Comparison of ENCODE assay signal across 8 mouse cellular contexts in genomic region chr14:76598518-76599216, GRCm38 (mm10). TPM values are rescaled to one million over a fixed set of nuclear protein-coding genes. Genes with fewer than 3 reads are reported as not detected.
DNase-seq lines count a peak whose midpoint lies in the region; ATAC-seq and TF ChIP-seq lines count a peak whose summit lies in the region.

No protein-coding gene starts in this region.

- H3K9ac ChIP-seq in hindbrain, postnatal 0 days (replicated peaks; ENCODE audit: low read length): peak overlapping the region; percentile 25; the same call in 1 of the 2 replicates

- peak; percentile 10; the same call in 1 of the 2 replicates for TF ChIP-seq POLR2A in cerebellum, adult 2 months (IDR thresholded peaks at IDR 0.05; ENCODE audit: borderline replicate concordance, insufficient read depth, low read length)

- DNase-seq in adrenal gland, adult 2 months: peak; percentile 62
- DNase-seq in adrenal gland, adult 18-20 months (ENCODE audit: low spot score in 2 of 2): no peak
- peak; percentile 71 to 82 for DNase-seq in cerebellum, adult 2 months
- peak; percentile 70 for DNase-seq in forelimb bud, embryonic 11.5 days (ENCODE audit: low read depth, low spot score)
- peak; percentile 79 for DNase-seq in hindbrain, postnatal 0 days (ENCODE audit: low spot score)
- DNase-seq in limb, embryonic 10.5 days (ENCODE audit: low spot score): peak; percentile 76
- peak; percentile 69 for DNase-seq in telencephalon, adult 2 months (ENCODE audit: low read depth, low spot score)

- H3K4me1 ChIP-seq in cerebellum, adult 2 months (ENCODE audit: control insufficient read depth, insufficient read depth, low read length): peaks cover 11% of the 10 kb centered on the region
- peaks cover 10% of the 10 kb centered on the region; the same call in 1 of the 2 replicates for H3K4me1 ChIP-seq in hindbrain, postnatal 0 days (ENCODE audit: insufficient read depth, low read length)
- H3K4me1 ChIP-seq in limb, embryonic 10.5 days: peaks cover 29% of the 10 kb centered on the region

- no peak for TF ChIP-seq CTCF in cerebellum, adult 2 months (IDR thresholded peaks at IDR 0.05; ENCODE audit: borderline replicate concordance, insufficient read depth, low read depth, low read length)
- no peak for TF ChIP-seq CTCF in hindbrain, postnatal 0 days (IDR thresholded peaks at IDR 0.05; ENCODE audit: low read depth)

- H3K9me3 ChIP-seq in hindbrain, postnatal 0 days (ENCODE audit: low read length): no peaks in the 10 kb centered on the region
- H3K9me3 ChIP-seq in limb, embryonic 10.5 days (replicated peaks): no peaks in the 10 kb centered on the region

- peak overlapping the region; percentile 66 for H3K4me3 ChIP-seq in cerebellum, adult 2 months (replicated peaks; ENCODE audit: insufficient read depth, low read depth, low read length)
- H3K4me3 ChIP-seq in hindbrain, postnatal 0 days (ENCODE audit: low read length): peak overlapping the region; percentile 25
- H3K4me3 ChIP-seq in limb, embryonic 10.5 days: peak overlapping the region; percentile 48

- 2% methylated on average over 12 of the region's 12 CpGs for WGBS in cerebellum, adult 2 months
- WGBS in hindbrain, postnatal 0 days: 0% methylated on average over 12 of the region's 12 CpGs
- WGBS in limb, embryonic 10.5 days: 2% methylated on average over 12 of the region's 12 CpGs

- peak; percentile 87 for ATAC-seq in hindbrain, postnatal 0 days
- ATAC-seq in megakaryocyte-erythroid progenitor cell, adult 5-6 weeks (replicated peaks; ENCODE audit: low FRiP score, low TSS enrichment, poor library complexity, severe bottlenecking): peak; percentile 78

- no peaks in the 10 kb centered on the region for H3K36me3 ChIP-seq in hindbrain, postnatal 0 days (ENCODE audit: insufficient read depth, low read length)
- no peaks in the 10 kb centered on the region for H3K36me3 ChIP-seq in limb, embryonic 10.5 days

- peak overlapping the region; percentile 60 for H3K4me2 ChIP-seq in hindbrain, postnatal 0 days (ENCODE audit: low read depth, low read length)

- peak overlapping the region; percentile 92 for H3K27ac ChIP-seq in cerebellum, adult 2 months (ENCODE audit: insufficient read depth, low read length)
- H3K27ac ChIP-seq in hindbrain, postnatal 0 days: peak overlapping the region; percentile 63
- peak overlapping the region; percentile 92 for H3K27ac ChIP-seq in limb, embryonic 10.5 days

- no peaks in the 10 kb centered on the region for H3K27me3 ChIP-seq in cerebellum, adult 2 months (ENCODE audit: control insufficient read depth, insufficient read depth, low read length)
- H3K27me3 ChIP-seq in hindbrain, postnatal 0 days (ENCODE audit: insufficient read depth, low read length): no peaks in the 10 kb centered on the region
- H3K27me3 ChIP-seq in limb, embryonic 10.5 days (ENCODE audit: low read depth, poor library complexity, severe bottlenecking): no peaks in the 10 kb centered on the region

RNA-seq across cellular contexts. Expression of gene Serp2, which starts 42.0 kb away (rescaled TPM):
- total RNA-seq in adrenal gland, adult 2 months (2021): 1 to 10 TPM; 3.9 to 6.2 TPM
- 8.3 and 9.3 TPM in 2 replicates for polyA plus RNA-seq in adrenal gland, adult 2 months (2012; rRNA removed)
- total RNA-seq in adrenal gland, adult 18-20 months (2021): 1 to 10 TPM; 4.8 to 5.0 TPM
- polyA plus RNA-seq in cerebellum, adult 2 months (2012; rRNA removed): 173 and 177 TPM in 2 replicates
- total RNA-seq in hindbrain, postnatal 0 days (2014; rRNA removed): 125 and 187 TPM in 2 replicates
- 243 and 245 TPM in 2 replicates for polyA plus RNA-seq in hindbrain, postnatal 0 days (2015; fragmentation: Nextera tagmentation; extraction: Ambion mirVana)
- polyA plus RNA-seq in limb, embryonic 10.5 days (2016; fragmentation: Nextera tagmentation; extraction: Ambion mirVana): 17.2 and 17.3 TPM in 2 replicates
- total RNA-seq in megakaryocyte-erythroid progenitor cell, adult 5-6 weeks (2014; fragmentation: Nextera tagmentation): 2.6 TPM in 1 of 2 replicates, not detected in the other
- total RNA-seq in megakaryocyte-erythroid progenitor cell, adult 5-6 weeks (2017): not detected in 2 replicates

Comparison
In these comparisons a context has a peak if more than half of its experiments do, and no peak if none do; other contexts are left out.
1. DNase-seq: peak in adrenal gland, adult 2 months (single experiment), cerebellum, adult 2 months (2 of 2), forelimb bud, embryonic 11.5 days (single experiment), hindbrain, postnatal 0 days (single experiment), limb, embryonic 10.5 days (single experiment) and telencephalon, adult 2 months (single experiment); none in adrenal gland, adult 18-20 months (0 of 2).
2. RNA of gene Serp2, which starts 42.0 kb away (total RNA-seq): 125 to 187 TPM in hindbrain, postnatal 0 days; 3.9 to 6.2 TPM in adrenal gland, adult 2 months, 4.8 to 5.0 TPM in adrenal gland, adult 18-20 months and 2.6 TPM in megakaryocyte-erythroid progenitor cell, adult 5-6 weeks; every median in the first group is over 10 times any median in the second.
3. Peak in every context shown above with its lines, with median percentiles within 50 percentile points of each other: H3K27ac ChIP-seq and H3K4me3 ChIP-seq.